Mouse (Mus musculus): ENCODE data around the gene Tac4.

GRCm38 (mm10) chr11:95224124-95224893 lies 37.0 kb upstream of the Tac4 start:
- TF ChIP-seq CTCF (IDR thresholded peaks at IDR 0.05; ENCODE audit: low read depth, low read length) (no peak), POLR2A (IDR thresholded peaks at IDR 0.05; ENCODE audit: borderline replicate concordance, low read depth, low read length) (no peak)
